In genomic region chr3:17794251-17795061, GRCm38 (mm10) we compare ENCODE assay signal across 8 mouse cellular contexts.
DNase-seq lines count a peak whose midpoint lies in the region; ATAC-seq and TF ChIP-seq lines count a peak whose summit lies in the region.

No protein-coding gene starts in this region.

- H3K27me3 ChIP-seq in ES-Bruce4 (ENCODE audit: control insufficient read depth, insufficient read depth, low read length, poor library complexity, severe bottlenecking) = peaks cover 18% of the 10 kb centered on the region
- no peaks in the 10 kb centered on the region for H3K27me3 ChIP-seq in forebrain, embryonic 16.5 days (replicated peaks; ENCODE audit: control insufficient read depth, insufficient read depth, low read length)

- H3K4me3 ChIP-seq in ES-Bruce4 (ENCODE audit: low read depth, low read length) = peak overlapping the region; percentile 52
- H3K4me3 ChIP-seq in forebrain, embryonic 16.5 days (replicated peaks; ENCODE audit: low read length) = peak overlapping the region; percentile 72

- TF ChIP-seq CTCF in ES-Bruce4 (IDR thresholded peaks at IDR 0.05; ENCODE audit: low read depth, low read length) = no peak

- H3K36me3 ChIP-seq in ES-Bruce4 (ENCODE audit: control insufficient read depth, insufficient read depth, low read length, poor library complexity, severe bottlenecking) = no peaks in the 10 kb centered on the region
- no peaks in the 10 kb centered on the region for H3K36me3 ChIP-seq in forebrain, embryonic 16.5 days (ENCODE audit: control insufficient read depth, insufficient read depth)

- peak; percentile 72 for DNase-seq in cerebellum, adult 11-12 months
- DNase-seq in left cerebral cortex, adult 8-10 months (ENCODE audit: low spot score in 2 of 2) = peak; percentile 61 to 66
- peak; percentile 72 for DNase-seq in retina, embryonic 14.5 days (ENCODE audit: low spot score)
- DNase-seq in ovary, postnatal 36 days (ENCODE audit: low spot score) = no peak
- no peak for DNase-seq in ovary, adult 18-20 months (ENCODE audit: low spot score)
- no peak for DNase-seq in ovary, postnatal 14 days (ENCODE audit: low spot score)

- H3K9ac ChIP-seq in ES-Bruce4 (ENCODE audit: low read depth, poor library complexity, severe bottlenecking) = no peak overlapping the region
- H3K9ac ChIP-seq in forebrain, embryonic 16.5 days (replicated peaks; ENCODE audit: low read depth, low read length) = peak overlapping the region; percentile 86

- H3K9me3 ChIP-seq in ES-Bruce4 (replicated peaks; ENCODE audit: control insufficient read depth, insufficient read depth, low read length, poor library complexity, severe bottlenecking) = no peaks in the 10 kb centered on the region
- H3K9me3 ChIP-seq in forebrain, embryonic 16.5 days (ENCODE audit: control insufficient read depth, low read length) = no peaks in the 10 kb centered on the region

- H3K27ac ChIP-seq in ES-Bruce4 (ENCODE audit: insufficient read depth, low read length) = no peak overlapping the region
- peak overlapping the region; percentile 98 for H3K27ac ChIP-seq in forebrain, embryonic 16.5 days (ENCODE audit: low read length)

- TF ChIP-seq EP300 in ES-Bruce4 (IDR thresholded peaks at IDR 0.05; ENCODE audit: insufficient read depth, low read depth, low read length) = no peak

- H3K4me2 ChIP-seq in forebrain, embryonic 16.5 days (ENCODE audit: low read length) = peak overlapping the region; percentile 81

- WGBS in forebrain, embryonic 16.5 days = 3% methylated on average over 46 of the region's 46 CpGs

- no peaks in the 10 kb centered on the region for H3K4me1 ChIP-seq in ES-Bruce4 (ENCODE audit: control insufficient read depth, insufficient read depth, low read length)
- peaks cover 14% of the 10 kb centered on the region for H3K4me1 ChIP-seq in forebrain, embryonic 16.5 days (replicated peaks; ENCODE audit: control insufficient read depth, insufficient read depth, low read length)

- peak; percentile 47 for ATAC-seq in forebrain, embryonic 16.5 days

- no peak for TF ChIP-seq POLR2A in ES-Bruce4 (IDR thresholded peaks at IDR 0.05; ENCODE audit: insufficient read depth, low read length)

Comparison
In these comparisons a context has a peak if more than half of its experiments do, and no peak if none do; other contexts are left out.
1. DNase-seq: peak in cerebellum, adult 11-12 months (single experiment), left cerebral cortex, adult 8-10 months (2 of 2) and retina, embryonic 14.5 days (single experiment); none in ovary, postnatal 36 days (single experiment), ovary, adult 18-20 months (single experiment) and ovary, postnatal 14 days (single experiment).